Mouse (Mus musculus) heart, adult 2 months (tissue): ENCODE results near the gene Umad1. TPM values are rescaled to one million over a fixed set of nuclear protein-coding genes. Genes with fewer than 3 reads are reported as not detected.
A peak's percentile ranks its signal among the peaks of the same experiment; 100 is the strongest.

Source experiments
- DNase-seq, 2 experiments: peaks; one replicate each; pipeline ENCODE4 v3.0.0; 2021
- H3K27ac ChIP-seq: fragments of 200-600 bp; 2 replicates; pipeline ENCODE4 v1.8.1; 2022
- H3K27me3 ChIP-seq: fragments of 200-500 bp; 2 replicates; pipeline ENCODE4 v1.6.1; 2012; ENCODE audit warnings: mild to moderate bottlenecking, low read length, inconsistent platforms, mixed read lengths; ENCODE audit not compliant: control insufficient read depth, insufficient read depth
- H3K36me3 ChIP-seq: fragments of 200-500 bp; 2 replicates; pipeline ENCODE4 v1.6.1; 2012; ENCODE audit warnings: low read length, inconsistent platforms; ENCODE audit not compliant: control insufficient read depth, insufficient read depth
- H3K4me1 ChIP-seq: fragments of 200-500 bp; 2 replicates; pipeline ENCODE4 v1.6.1; 2011; ENCODE audit warnings: low read length; ENCODE audit not compliant: control insufficient read depth, insufficient read depth
- H3K4me3 ChIP-seq: fragments of 200-600 bp; 2 replicates; pipeline ENCODE4 v1.8.1; 2022
- H3K79me2 ChIP-seq: fragments of 200-500 bp; replicated peaks from 2 replicates; pipeline ENCODE4 v1.6.1; 2012; ENCODE audit warnings: mild to moderate bottlenecking, inconsistent platforms, low read length, moderate library complexity, mixed read lengths; ENCODE audit not compliant: control insufficient read depth, insufficient read depth
- H3K9ac ChIP-seq: fragments of 200-500 bp; 2 replicates; pipeline ENCODE4 v1.6.1; 2012; ENCODE audit warnings: low read depth, mild to moderate bottlenecking, control low read depth, inconsistent platforms, low read length, mixed read lengths
- CTCF ChIP-seq: fragments of 200-600 bp; IDR thresholded peaks from 2 replicates; pipeline ENCODE4 v1.8.1; 2022; ENCODE audit warnings: antibody characterized with exemption, mild to moderate bottlenecking, moderate library complexity
- EP300 ChIP-seq: fragments of 200-500 bp; IDR thresholded peaks from 2 replicates; pipeline ENCODE4 v1.6.1; 2011; ENCODE audit warnings: low read depth, low read length, control low read depth; ENCODE audit not compliant: insufficient read depth
- POLR2A ChIP-seq: fragments of 200-500 bp; IDR thresholded peaks from 2 replicates; pipeline ENCODE4 v1.6.1; 2011; ENCODE audit warnings: mild to moderate bottlenecking, low read depth, low read length, control low read depth; ENCODE audit not compliant: insufficient read depth
- WGBS: fragments of 180-500 bp; shearing (Covaris S2); methylation state at CpG from one replicate; pipeline ENCODE4 v1.1.7; 2018; 5-methylcytosine and 5-hydroxymethylcytosine counted together
- intact Hi-C: fragments of 180-260 bp; cut with DNase I; formaldehyde crosslinking; loops from one replicate; pipeline ENCODE4 v1.15.1; 2025
- polyA plus RNA-seq: library from polyadenylated mRNA; depleted of rRNA; stranded (reverse); fragments of >200 nt; gene quantifications from 2 replicates; pipeline ENCODE4 v1.2.3, GENCODE M21; 2012
- total RNA-seq, 2 experiments: library from RNA; stranded (reverse); gene quantifications; 2 replicates each; pipeline ENCODE4 v1.2.3; 2021

Umad1 gene
- total and polyA plus RNA-seq, 3 experiments: 7.3 to 14.0 (median 12.5) TPM

DNA sequence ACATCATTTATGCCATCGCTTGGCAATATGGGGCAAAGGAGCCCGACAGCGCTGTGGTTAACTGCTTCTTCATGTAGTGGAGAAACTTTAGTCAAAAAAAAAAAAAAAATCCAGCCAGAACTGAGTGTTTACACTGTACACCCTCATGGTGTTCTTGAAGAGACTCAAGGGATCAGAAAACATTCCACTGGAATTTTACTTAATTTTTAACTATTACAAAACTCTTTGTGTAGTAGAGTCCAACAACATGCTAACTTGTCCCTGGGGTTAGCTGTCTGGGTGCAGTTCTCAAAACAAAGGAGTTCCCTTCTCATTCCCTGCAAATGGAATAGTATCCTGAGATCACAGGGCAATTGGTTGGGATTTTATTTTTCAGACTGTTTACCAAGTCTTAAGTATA lies 210.8 kb downstream of the Umad1 start:
- no peak overlapping the region for H3K4me3 ChIP-seq
- TF ChIP-seq CTCF (no peak), POLR2A (no peak), EP300 (no peak)
- peaks cover 9% of the 10 kb centered on the region for H3K36me3 ChIP-seq
- H3K27ac ChIP-seq: no peak overlapping the region
- WGBS: 89% methylated on average over 3 of the region's 3 CpGs
- no peaks in the 10 kb centered on the region for H3K79me2 ChIP-seq
- no peaks in the 10 kb centered on the region for H3K27me3 ChIP-seq
- H3K9ac ChIP-seq: no peak overlapping the region
- intact Hi-C loops: no loop called here
- peaks cover 9% of the 10 kb centered on the region for H3K4me1 ChIP-seq
- DNase-seq: no peak

DNA sequence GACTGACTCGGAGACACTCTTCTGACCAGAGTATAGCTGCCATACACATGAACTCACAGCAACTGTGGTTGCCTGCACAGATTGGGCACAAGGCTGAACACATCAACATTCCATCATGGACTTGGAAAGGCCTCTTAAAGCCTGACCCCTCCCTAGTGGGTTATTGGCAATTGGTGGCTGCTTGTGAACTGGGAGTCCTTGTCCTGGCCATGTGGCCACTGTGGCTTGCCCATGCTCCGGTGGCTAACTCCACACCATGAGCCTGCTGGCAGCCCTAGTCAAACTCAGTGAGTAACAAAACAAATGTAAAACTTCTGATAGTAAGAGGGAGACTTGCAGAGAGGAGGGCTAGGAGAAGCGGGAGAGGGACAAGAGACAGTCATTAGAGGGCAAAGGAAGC lies 213.0 kb downstream of the Umad1 start:
- peaks cover 9% of the 10 kb centered on the region for H3K36me3 ChIP-seq
- DNase-seq: no peak
- no peak overlapping the region for H3K9ac ChIP-seq
- no peaks in the 10 kb centered on the region for H3K27me3 ChIP-seq
- intact Hi-C loops: no loop called here
- H3K79me2 ChIP-seq: no peaks in the 10 kb centered on the region
- peak overlapping the region; percentile 62 for H3K27ac ChIP-seq
- WGBS: 79% methylated on average over 3 of the region's 3 CpGs
- H3K4me1 ChIP-seq: peaks cover 9% of the 10 kb centered on the region
- TF ChIP-seq POLR2A (no peak), EP300 (no peak), CTCF (no peak)
- no peak overlapping the region for H3K4me3 ChIP-seq

DNA sequence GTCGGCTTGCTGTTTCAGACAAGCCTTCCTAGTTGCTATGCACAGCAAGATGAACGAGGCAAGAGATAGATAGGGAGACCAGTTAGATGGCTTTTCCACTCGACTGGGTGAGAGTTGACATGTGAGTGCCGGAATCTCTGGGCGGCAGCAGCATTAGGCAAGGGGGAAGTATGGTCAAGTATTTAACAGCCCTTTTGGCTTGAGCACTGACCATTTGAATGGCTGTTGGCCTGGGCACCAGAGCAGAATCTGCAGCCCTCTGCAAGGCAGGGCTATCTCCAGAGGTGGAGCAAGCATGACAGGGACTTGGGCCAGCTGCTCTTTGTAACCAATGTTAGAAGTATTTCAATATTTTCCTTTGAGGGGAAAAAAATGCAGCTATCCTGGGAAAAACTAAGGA lies 213.8 kb downstream of the Umad1 start:
- no peak overlapping the region for H3K4me3 ChIP-seq
- no peaks in the 10 kb centered on the region for H3K79me2 ChIP-seq
- H3K4me1 ChIP-seq: peaks cover 9% of the 10 kb centered on the region
- H3K36me3 ChIP-seq: peaks cover 9% of the 10 kb centered on the region
- TF ChIP-seq POLR2A (no peak), CTCF (0 out of 2 replicates have a peak, but pooled peaks have one; percentile 14), EP300 (peak; percentile 83; the same call in 1 of the 2 replicates)
- DNase-seq: peak; percentile 51 to 67
- no peak overlapping the region for H3K9ac ChIP-seq
- no peaks in the 10 kb centered on the region for H3K27me3 ChIP-seq
- H3K27ac ChIP-seq: peak overlapping the region; percentile 62
- intact Hi-C loops: no loop called here
- 8% methylated on average over 5 of the region's 5 CpGs for WGBS

DNA sequence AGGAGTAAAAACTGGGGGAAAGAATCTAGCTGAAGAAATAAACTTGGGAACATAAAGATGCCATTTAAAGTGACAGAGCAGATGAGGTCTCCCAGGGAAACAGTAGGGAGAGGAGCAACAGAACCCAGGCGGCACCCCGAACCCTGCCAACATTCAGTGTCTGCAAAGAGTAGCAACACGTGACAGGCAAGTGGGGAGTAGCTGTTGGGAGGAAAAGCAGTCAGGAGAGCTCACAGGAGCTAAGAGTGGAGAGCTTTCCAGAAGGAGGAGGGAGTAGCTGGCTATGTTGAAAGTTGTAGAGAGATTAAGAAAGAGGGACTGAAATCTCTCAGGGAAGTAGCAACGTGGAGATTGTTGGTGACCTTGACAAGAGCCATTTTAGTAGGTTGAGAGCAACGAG lies 214.4 kb downstream of the Umad1 start:
- Histone ChIP-seq H3K4me3 (no peak overlapping the region), H3K4me1 (peaks cover 9% of the 10 kb centered on the region), H3K79me2 (no peaks in the 10 kb centered on the region), H3K9ac (no peak overlapping the region), H3K36me3 (peaks cover 9% of the 10 kb centered on the region), H3K27ac (peak overlapping the region; percentile 62), H3K27me3 (no peaks in the 10 kb centered on the region)
- DNase-seq: peak; percentile 34 to 41
- 13% methylated on average over 5 of the region's 5 CpGs for WGBS
- no peak for TF ChIP-seq EP300
- no peak for TF ChIP-seq CTCF
- TF ChIP-seq POLR2A: no peak
- intact Hi-C loops: no loop called here

DNA sequence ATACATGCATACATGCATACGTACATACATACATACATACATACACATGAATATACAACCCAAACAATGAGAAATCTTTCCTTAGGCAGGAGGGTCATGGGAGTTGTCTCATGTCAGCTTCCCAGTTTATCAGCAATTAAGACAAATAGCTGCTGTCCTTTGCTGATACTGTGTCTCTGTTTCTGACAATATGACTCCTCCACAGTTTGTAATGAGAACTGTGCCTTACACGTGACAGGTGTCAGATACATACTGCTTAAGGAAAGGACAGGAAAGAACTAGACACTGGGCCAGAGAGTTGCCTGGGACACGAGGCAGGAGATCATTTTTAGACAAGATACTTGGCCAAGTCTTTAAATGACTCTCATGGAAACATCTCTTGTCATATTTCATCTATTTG lies 215.2 kb downstream of the Umad1 start:
- H3K27me3 ChIP-seq: no peaks in the 10 kb centered on the region
- no peak for DNase-seq
- no peak overlapping the region; the same call in 1 of the 2 replicates for H3K27ac ChIP-seq
- H3K4me3 ChIP-seq: no peak overlapping the region
- WGBS: 77% methylated on average over 3 of the region's 3 CpGs
- peaks cover 9% of the 10 kb centered on the region for H3K36me3 ChIP-seq
- TF ChIP-seq POLR2A (no peak), CTCF (no peak), EP300 (no peak)
- H3K79me2 ChIP-seq: no peaks in the 10 kb centered on the region
- intact Hi-C loops: no loop called here
- peaks cover 9% of the 10 kb centered on the region for H3K4me1 ChIP-seq
- H3K9ac ChIP-seq: no peak overlapping the region

DNA sequence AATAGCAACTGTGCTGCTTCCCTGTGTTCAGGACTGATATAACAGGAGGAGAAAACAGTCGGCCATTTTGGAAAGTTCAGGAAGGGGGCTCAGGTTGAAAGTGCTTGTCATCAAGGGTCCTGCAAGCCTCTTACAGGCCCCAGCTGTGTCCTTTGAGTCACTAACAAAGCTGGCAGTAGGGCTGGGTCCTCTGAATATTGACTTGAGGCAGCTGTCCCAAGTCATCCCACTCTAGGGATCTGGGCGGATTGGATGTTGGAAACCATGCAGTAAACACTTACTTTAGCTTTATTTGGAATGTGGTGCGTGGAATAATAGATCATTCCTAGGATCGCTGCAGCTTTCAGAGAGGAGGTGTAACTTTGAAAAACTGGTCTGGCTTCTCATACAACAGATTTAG lies 215.7 kb downstream of the Umad1 start:
- no peak overlapping the region for H3K9ac ChIP-seq
- peaks cover 9% of the 10 kb centered on the region for H3K36me3 ChIP-seq
- no peak overlapping the region for H3K4me3 ChIP-seq
- 82% methylated on average over 4 of the region's 4 CpGs for WGBS
- no peak overlapping the region for H3K27ac ChIP-seq
- intact Hi-C loops: no loop called here
- TF ChIP-seq EP300: no peak
- TF ChIP-seq POLR2A: no peak
- TF ChIP-seq CTCF: no peak
- no peaks in the 10 kb centered on the region for H3K27me3 ChIP-seq
- peaks cover 9% of the 10 kb centered on the region for H3K4me1 ChIP-seq
- DNase-seq: no peak
- no peaks in the 10 kb centered on the region for H3K79me2 ChIP-seq
